Comparison of ENCODE assay signal across 26 mouse cellular contexts in the genomic region with DNA sequence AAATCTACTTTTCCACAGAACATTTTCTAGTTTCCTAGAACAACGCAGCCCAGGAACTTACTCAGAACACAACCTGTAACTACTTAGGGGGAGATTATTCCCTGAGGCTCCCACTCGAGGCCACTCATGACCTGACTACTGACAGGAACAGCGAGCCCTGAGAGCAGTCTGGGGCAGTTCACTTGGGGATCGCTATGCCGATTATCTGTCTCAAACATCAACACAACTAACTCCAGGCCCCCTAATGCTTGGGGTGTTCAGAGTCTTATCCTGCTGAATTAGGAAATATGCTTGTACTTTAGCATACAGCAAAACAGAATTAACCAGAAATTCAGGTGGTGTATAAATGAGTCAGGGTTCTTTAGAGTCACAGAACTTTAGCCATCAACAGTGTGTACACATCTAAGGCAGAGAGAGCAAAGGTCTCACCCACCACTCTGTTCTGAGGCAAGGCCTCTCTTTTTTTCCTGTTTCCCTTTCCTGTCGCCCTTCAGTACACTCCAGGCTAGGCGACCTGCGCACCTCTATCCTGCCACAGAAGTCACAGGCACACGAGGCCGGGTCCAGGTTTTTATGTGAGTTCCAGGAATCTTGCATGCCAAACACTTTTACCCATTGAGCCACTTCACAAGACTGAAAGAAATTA. TPM values are rescaled to one million over a fixed set of nuclear protein-coding genes. Genes with fewer than 3 reads are reported as not detected.
DNase-seq lines count a peak whose midpoint lies in the region; ATAC-seq and TF ChIP-seq lines count a peak whose summit lies in the region.
"Had no signal": no experiment of that assay in that cellular context is flagged by ENCODE, and none has a peak within 500 bp of the region (broad histone marks: within the 10 kb centered on the region; RNA-seq: fewer than 3 reads in every experiment).

No protein-coding gene starts in this region.

- TF ChIP-seq EP300 in liver, postnatal 0 days (IDR thresholded peaks at IDR 0.05; ENCODE audit: low read depth), result no peak

- no peak for TF ChIP-seq CTCF in liver, postnatal 0 days (IDR thresholded peaks at IDR 0.05; ENCODE audit: low read depth)

- 48% methylated on average over 10 of the region's 10 CpGs for WGBS in embryonic facial prominence, embryonic 11.5 days
- 58% methylated on average over 10 of the region's 10 CpGs for WGBS in embryonic facial prominence, embryonic 10.5 days
- 43% methylated on average over 10 of the region's 10 CpGs for WGBS in embryonic facial prominence, embryonic 13.5 days
- WGBS in liver, embryonic 12.5 days (ENCODE audit: insufficient replicate concordance), result 44% methylated on average over 10 of the region's 10 CpGs
- WGBS in liver, postnatal 0 days (ENCODE audit: insufficient replicate concordance), result 32% methylated on average over 10 of the region's 10 CpGs

- no peaks in the 10 kb centered on the region for H3K9me3 ChIP-seq in embryonic facial prominence, embryonic 11.5 days (replicated peaks; ENCODE audit: control insufficient read depth, low read length)
- no peaks in the 10 kb centered on the region for H3K9me3 ChIP-seq in embryonic facial prominence, embryonic 10.5 days
- no peaks in the 10 kb centered on the region for H3K9me3 ChIP-seq in embryonic facial prominence, embryonic 13.5 days
- no peaks in the 10 kb centered on the region for H3K9me3 ChIP-seq in liver, embryonic 12.5 days (replicated peaks)
- no peaks in the 10 kb centered on the region for H3K9me3 ChIP-seq in liver, postnatal 0 days (ENCODE audit: low read length)
- H3K9me3 ChIP-seq: G1E; limb, embryonic 10.5 days; limb, embryonic 15.5 days; midbrain, embryonic 13.5 days; neural tube, embryonic 13.5 days had no signal

- no peaks in the 10 kb centered on the region for H3K36me3 ChIP-seq in embryonic facial prominence, embryonic 11.5 days (replicated peaks; ENCODE audit: control insufficient read depth, insufficient read depth, low read depth, low read length)
- peaks cover 10% of the 10 kb centered on the region; the same call in 1 of the 2 replicates for H3K36me3 ChIP-seq in embryonic facial prominence, embryonic 10.5 days (replicated peaks)
- H3K36me3 ChIP-seq in embryonic facial prominence, embryonic 13.5 days, result no peaks in the 10 kb centered on the region
- H3K36me3 ChIP-seq in liver, embryonic 12.5 days, result no peaks in the 10 kb centered on the region
- H3K36me3 ChIP-seq in liver, postnatal 0 days (replicated peaks; ENCODE audit: insufficient read depth, low read length), result no peaks in the 10 kb centered on the region
- H3K36me3 ChIP-seq: G1E; limb, embryonic 15.5 days; midbrain, embryonic 13.5 days; neural tube, embryonic 13.5 days had no signal

- no peak for ATAC-seq in embryonic facial prominence, embryonic 11.5 days (replicated peaks; ENCODE audit: insufficient number of reproducible peaks, low FRiP score, low TSS enrichment, low read depth)
- ATAC-seq in embryonic facial prominence, embryonic 13.5 days (ENCODE audit: insufficient number of reproducible peaks, insufficient read depth, low FRiP score, low TSS enrichment, low read depth), result no peak
- peak; percentile 71 for ATAC-seq in liver, embryonic 12.5 days
- ATAC-seq in liver, postnatal 0 days, result peak; percentile 97
- ATAC-seq: forebrain, embryonic 14.5 days; lung, postnatal 0 days; midbrain, embryonic 13.5 days; Patski had no signal

- no peak overlapping the region for H3K4me2 ChIP-seq in embryonic facial prominence, embryonic 11.5 days (ENCODE audit: low read depth, low read length)
- no peak overlapping the region for H3K4me2 ChIP-seq in embryonic facial prominence, embryonic 13.5 days
- no peak overlapping the region for H3K4me2 ChIP-seq in liver, embryonic 12.5 days
- H3K4me2 ChIP-seq in liver, postnatal 0 days (ENCODE audit: low read depth, low read length), result no peak overlapping the region
- H3K4me2 ChIP-seq: heart, embryonic 11.5 days; hindbrain, embryonic 14.5 days; limb, embryonic 15.5 days; midbrain, embryonic 13.5 days; neural tube, embryonic 13.5 days had no signal

- H3K9ac ChIP-seq in embryonic facial prominence, embryonic 11.5 days (replicated peaks; ENCODE audit: low read length), result no peak overlapping the region
- H3K9ac ChIP-seq in embryonic facial prominence, embryonic 13.5 days, result no peak overlapping the region
- H3K9ac ChIP-seq in liver, embryonic 12.5 days, result no peak overlapping the region
- H3K9ac ChIP-seq in liver, postnatal 0 days (replicated peaks), result no peak overlapping the region
- H3K9ac ChIP-seq: hindbrain, embryonic 14.5 days; limb, embryonic 15.5 days; midbrain, embryonic 13.5 days; neural tube, embryonic 13.5 days had no signal

- no peaks in the 10 kb centered on the region for H3K4me1 ChIP-seq in embryonic facial prominence, embryonic 11.5 days (ENCODE audit: control insufficient read depth, insufficient read depth, low read length)
- H3K4me1 ChIP-seq in embryonic facial prominence, embryonic 10.5 days, result peaks cover 12% of the 10 kb centered on the region
- H3K4me1 ChIP-seq in embryonic facial prominence, embryonic 13.5 days, result peaks cover 3% of the 10 kb centered on the region
- H3K4me1 ChIP-seq in liver, embryonic 12.5 days, result peaks cover 16% of the 10 kb centered on the region
- no peaks in the 10 kb centered on the region for H3K4me1 ChIP-seq in liver, postnatal 0 days (ENCODE audit: insufficient read depth)
- H3K4me1 ChIP-seq: limb, embryonic 10.5 days; limb, embryonic 15.5 days; midbrain, embryonic 13.5 days had no signal

- H3K27me3 ChIP-seq in embryonic facial prominence, embryonic 11.5 days (ENCODE audit: control insufficient read depth, insufficient read depth, low read length), result no peaks in the 10 kb centered on the region
- no peaks in the 10 kb centered on the region for H3K27me3 ChIP-seq in embryonic facial prominence, embryonic 10.5 days (replicated peaks; ENCODE audit: low read depth, poor library complexity, severe bottlenecking)
- H3K27me3 ChIP-seq in embryonic facial prominence, embryonic 13.5 days, result no peaks in the 10 kb centered on the region
- H3K27me3 ChIP-seq in liver, embryonic 12.5 days (replicated peaks), result no peaks in the 10 kb centered on the region
- no peaks in the 10 kb centered on the region for H3K27me3 ChIP-seq in liver, postnatal 0 days (ENCODE audit: insufficient read depth, low read length)
- H3K27me3 ChIP-seq: limb, embryonic 15.5 days; midbrain, embryonic 13.5 days; neural tube, embryonic 13.5 days; Patski had no signal

- H3K27ac ChIP-seq in embryonic facial prominence, embryonic 11.5 days (replicated peaks; ENCODE audit: low read depth, low read length), result no peak overlapping the region
- H3K27ac ChIP-seq in embryonic facial prominence, embryonic 10.5 days (replicated peaks), result no peak overlapping the region
- H3K27ac ChIP-seq in embryonic facial prominence, embryonic 13.5 days, result 0 out of 2 replicates have a peak overlapping the region, but pooled peaks have one; percentile 22
- peak overlapping the region; percentile 51; the same call in 1 of the 2 replicates for H3K27ac ChIP-seq in liver, embryonic 12.5 days
- peak overlapping the region; percentile 72 for H3K27ac ChIP-seq in liver, postnatal 0 days (ENCODE audit: low read depth)
- H3K27ac ChIP-seq: hindbrain, embryonic 14.5 days; limb, embryonic 10.5 days; limb, embryonic 15.5 days; macrophage; midbrain, embryonic 13.5 days; neural tube, embryonic 13.5 days had no signal

- DNase-seq in embryonic facial prominence, embryonic 11.5 days (ENCODE audit: low spot score), result peak; percentile 15
- DNase-seq in embryonic facial prominence, embryonic 10.5 days (ENCODE audit: low spot score), result no peak
- no peak for DNase-seq in liver, postnatal 0 days
- no peak for DNase-seq in lung, adult 18-20 months
- no peak for DNase-seq in heart, adult 9 months (ENCODE audit: low spot score in 2 of 2)
- DNase-seq in left cerebral cortex, postnatal 25 days (ENCODE audit: low spot score in 2 of 2), result no peak
- DNase-seq: adrenal gland, postnatal 10 days; cerebellum, adult 9-10 months; gastrocnemius, postnatal 14 days; heart, postnatal 36 days; kidney, adult 9 months; kidney, postnatal 25 days; thymus, postnatal 25 days had no signal

- no peak overlapping the region for H3K4me3 ChIP-seq in embryonic facial prominence, embryonic 11.5 days (ENCODE audit: low read depth, low read length)
- H3K4me3 ChIP-seq in embryonic facial prominence, embryonic 10.5 days, result no peak overlapping the region
- no peak overlapping the region for H3K4me3 ChIP-seq in embryonic facial prominence, embryonic 13.5 days
- no peak overlapping the region for H3K4me3 ChIP-seq in liver, embryonic 12.5 days
- H3K4me3 ChIP-seq in liver, postnatal 0 days (ENCODE audit: low read depth, low read length), result no peak overlapping the region
- H3K4me3 ChIP-seq: limb, embryonic 10.5 days; limb, embryonic 15.5 days; midbrain, embryonic 13.5 days; neural tube, embryonic 13.5 days had no signal

- intact Hi-C loops in left cerebral cortex, postnatal 25 days (cut with DNase I), result no loop called here

RNA-seq across cellular contexts. Expression of gene Rnf38, which starts 16.7 kb away (rescaled TPM):
- 36.6 and 40.9 TPM in 2 replicates for polyA plus RNA-seq in embryonic facial prominence, embryonic 11.5 days (2014; fragmentation: Nextera tagmentation; extraction: Ambion mirVana)
- polyA plus RNA-seq in embryonic facial prominence, embryonic 10.5 days (2016; fragmentation: Nextera tagmentation; extraction: Ambion mirVana), result 34.1 and 34.8 TPM in 2 replicates
- 21.6 and 26.8 TPM in 2 replicates for polyA plus RNA-seq in embryonic facial prominence, embryonic 13.5 days (2015; fragmentation: Nextera tagmentation; extraction: Ambion mirVana)
- 15.3 and 16.7 TPM in 2 replicates for polyA plus RNA-seq in liver, embryonic 12.5 days (2016; fragmentation: Nextera tagmentation; extraction: Ambion mirVana)
- polyA plus RNA-seq in liver, postnatal 0 days (2015; fragmentation: Nextera tagmentation; extraction: Ambion mirVana), result 5.6 and 5.9 TPM in 2 replicates
- total RNA-seq in left cerebral cortex, postnatal 25 days (2021), result 10 to 100 TPM; 60.7 to 68.6 TPM

Comparison
In these comparisons a context has a peak if more than half of its experiments do, and no peak if none do; other contexts are left out.
1. H3K27ac ChIP-seq: peak in embryonic facial prominence, embryonic 13.5 days (single experiment), liver, embryonic 12.5 days (single experiment) and liver, postnatal 0 days (single experiment); none in embryonic facial prominence, embryonic 11.5 days (single experiment) and embryonic facial prominence, embryonic 10.5 days (single experiment).
2. ATAC-seq: peak in liver, embryonic 12.5 days (single experiment) and liver, postnatal 0 days (single experiment); none in embryonic facial prominence, embryonic 11.5 days (single experiment) and embryonic facial prominence, embryonic 13.5 days (single experiment).